Mouse (Mus musculus): ENCODE data around the gene Cdk14.

Gene Cdk14

DNA sequence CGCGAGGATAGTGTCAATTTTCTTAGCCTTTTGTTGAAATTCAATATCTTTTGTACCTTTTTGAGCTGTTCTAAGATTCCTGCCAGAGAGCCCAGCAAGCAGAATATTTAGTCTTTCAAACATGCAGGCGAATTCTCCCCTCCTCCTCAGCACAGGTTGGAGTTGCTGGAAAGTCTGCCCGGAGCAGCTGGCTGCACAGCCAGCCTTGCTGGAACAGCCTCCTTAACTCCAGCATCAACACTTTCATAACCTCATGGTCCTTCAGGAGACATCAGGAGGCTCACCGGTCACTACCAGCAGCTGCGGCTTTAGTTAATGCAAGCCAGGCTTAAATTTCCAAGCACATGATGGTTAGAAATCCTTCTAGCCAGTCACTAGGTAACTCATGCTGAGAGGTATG, 105.8 kb downstream of the Cdk14 start:
- no peak for DNase-seq (ENCODE audit: low spot score in 2 of 2)

GRCm38 (mm10) chr5:5313195-5313760, 106.8 kb downstream of the Cdk14 start:
- DNase-seq (ENCODE audit: low spot score in 2 of 2): no peak

- no peak for DNase-seq (ENCODE audit: low spot score in 2 of 2)
These were observed 114.8 kb downstream of the Cdk14 start for GRCm38 (mm10) chr5:5305286-5305685.

DNA sequence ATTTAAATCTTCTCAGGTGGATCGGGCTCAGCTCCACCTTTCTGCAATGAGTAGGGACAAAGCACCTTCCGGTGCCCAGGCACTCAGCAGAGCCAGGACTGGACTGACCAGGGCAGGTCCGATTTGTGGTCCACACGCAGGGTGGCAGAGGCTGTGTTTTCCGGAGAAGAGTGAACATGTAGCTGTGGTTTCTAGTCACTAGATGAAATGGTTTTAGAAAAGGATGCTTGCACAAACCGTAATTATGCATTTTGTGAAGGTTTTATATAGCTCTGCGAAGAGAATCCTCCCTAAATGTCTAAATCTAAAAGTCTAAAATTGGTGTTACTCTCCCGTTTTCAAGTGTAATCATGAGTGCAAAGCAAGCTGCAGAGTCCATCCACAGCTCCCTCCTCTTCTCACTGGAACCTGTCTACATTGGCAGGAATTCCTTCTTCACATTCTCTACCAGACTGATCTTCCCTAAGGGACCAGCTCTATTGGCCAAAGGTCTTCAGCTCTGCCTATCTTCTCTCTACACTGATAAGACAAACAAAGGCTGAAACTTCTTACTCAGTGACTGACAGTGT, 116.9 kb downstream of the Cdk14 start:
- peak in 1 of 2 experiments; percentile 12 for DNase-seq (ENCODE audit: low spot score in 2 of 2)

DNA sequence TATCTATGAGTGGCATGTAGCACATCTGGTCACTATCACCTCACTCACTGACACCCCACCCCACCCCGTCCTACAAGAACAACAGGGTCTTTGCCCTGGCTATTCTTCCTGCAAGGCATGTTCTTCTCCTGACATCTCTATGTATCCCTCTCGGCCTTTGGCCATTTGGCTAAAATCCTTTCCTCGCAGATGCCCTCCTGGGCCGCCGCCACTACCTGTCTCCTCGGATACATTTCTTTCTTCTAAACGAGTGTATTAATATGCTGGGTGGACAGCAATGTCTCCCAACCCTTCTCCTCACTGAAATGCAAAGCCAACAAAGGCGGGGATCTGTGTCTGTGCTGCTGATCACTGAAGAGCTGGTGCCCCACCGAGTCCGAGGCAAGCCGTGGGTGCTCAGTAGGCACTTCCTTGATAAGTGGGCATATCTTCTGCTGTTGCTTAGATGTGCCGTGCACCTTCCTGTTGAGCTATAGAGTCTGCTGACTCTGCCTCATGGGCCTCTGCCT, 118.5 kb downstream of the Cdk14 start:
- no peak for DNase-seq (ENCODE audit: low spot score in 2 of 2)

DNA sequence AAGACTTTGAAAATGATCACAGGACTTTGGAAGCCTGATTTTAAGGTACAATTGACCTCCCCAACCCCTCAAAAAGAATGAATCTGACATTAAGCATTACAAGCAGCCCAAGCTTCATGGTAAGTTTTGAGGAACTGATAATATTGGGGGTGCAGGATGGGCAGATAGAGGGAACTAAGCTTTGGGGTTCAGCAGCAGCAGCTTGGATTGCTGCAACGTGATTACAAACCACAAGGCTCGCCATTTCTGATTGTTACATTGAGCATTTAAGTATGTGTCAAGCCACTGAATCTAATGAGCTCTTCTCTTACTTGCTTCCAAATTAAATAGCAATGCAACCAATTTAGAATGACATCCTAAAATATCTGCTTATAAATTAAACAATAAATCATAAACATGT, 119.1 kb downstream of the Cdk14 start:
- no peak for DNase-seq (ENCODE audit: low spot score in 2 of 2)

DNA sequence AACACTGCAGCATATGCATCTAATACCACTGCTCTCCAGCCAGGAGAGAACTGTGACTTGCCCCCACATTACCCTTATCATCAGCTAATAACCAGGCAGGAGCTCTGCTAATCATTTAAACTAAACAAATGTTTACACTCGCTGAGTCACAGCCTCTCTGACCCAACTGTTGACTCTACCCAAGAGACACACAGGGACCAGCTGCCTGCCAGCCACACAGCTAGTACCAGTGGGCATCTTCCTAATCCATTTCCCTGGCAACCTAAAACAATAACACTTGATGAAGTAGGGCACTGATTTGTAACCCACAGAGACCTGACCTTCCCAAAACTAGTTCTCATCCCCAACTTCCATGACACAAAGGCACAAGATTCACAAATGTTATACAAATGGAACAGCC, 119.8 kb downstream of the Cdk14 start:
- no peak for DNase-seq (ENCODE audit: low spot score in 2 of 2)

DNA sequence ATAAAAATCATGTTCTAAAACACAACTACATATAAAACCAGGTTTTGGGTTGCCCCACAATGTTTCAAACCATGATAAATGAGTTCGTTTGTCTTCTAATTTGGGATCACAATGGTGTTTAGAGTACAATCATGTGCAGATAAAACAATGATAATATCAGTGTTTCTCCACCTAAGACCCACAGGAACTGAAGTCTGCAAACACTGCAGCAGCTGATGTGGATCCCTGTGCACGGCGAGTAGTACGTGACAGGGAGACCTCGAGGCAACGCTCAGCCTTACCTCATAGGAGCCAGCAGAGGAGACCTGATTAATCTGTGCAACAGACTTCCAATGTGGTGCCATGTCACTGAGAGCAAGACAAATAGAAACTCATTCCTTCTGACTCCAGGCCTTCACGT, 122.9 kb downstream of the Cdk14 start:
- DNase-seq (ENCODE audit: low spot score in 2 of 2): no peak

GRCm38 (mm10) chr5:5296773-5297172, 123.3 kb downstream of the Cdk14 start:
- DNase-seq (ENCODE audit: low spot score in 2 of 2): no peak

DNA sequence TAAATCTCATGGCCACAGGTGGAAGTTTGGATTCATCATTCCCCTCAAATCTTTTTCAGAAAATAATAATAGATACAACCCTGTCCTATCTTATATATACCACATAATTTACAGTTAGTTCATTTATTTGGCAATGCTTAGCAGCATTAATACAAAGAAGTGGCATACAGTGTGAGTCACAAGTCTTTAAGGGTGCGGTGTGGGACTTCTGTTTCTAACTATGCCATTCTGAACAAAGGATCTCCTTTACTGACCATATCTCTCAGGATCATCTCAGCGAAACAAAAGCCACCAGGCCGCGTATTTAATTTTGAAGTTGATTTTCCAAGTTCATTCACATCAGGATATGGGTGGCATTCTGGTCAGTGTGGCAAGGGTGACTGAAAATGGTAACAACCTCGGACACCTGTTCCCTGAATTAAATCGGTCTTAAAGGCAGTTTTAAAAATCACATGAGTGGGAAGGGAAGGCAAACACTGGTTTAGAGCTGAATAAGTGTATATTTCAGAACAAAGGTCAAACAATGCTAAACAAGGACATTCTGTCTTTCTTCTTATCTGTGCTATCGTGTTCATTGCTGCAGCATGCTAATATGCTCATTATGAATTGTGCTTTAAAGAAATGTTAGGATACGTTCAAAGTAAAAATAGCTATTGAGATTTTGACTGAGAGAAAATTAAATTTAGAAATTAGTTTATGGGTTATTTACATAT, 127.1 kb downstream of the Cdk14 start:
- no peak for DNase-seq (ENCODE audit: low spot score in 2 of 2)

DNA sequence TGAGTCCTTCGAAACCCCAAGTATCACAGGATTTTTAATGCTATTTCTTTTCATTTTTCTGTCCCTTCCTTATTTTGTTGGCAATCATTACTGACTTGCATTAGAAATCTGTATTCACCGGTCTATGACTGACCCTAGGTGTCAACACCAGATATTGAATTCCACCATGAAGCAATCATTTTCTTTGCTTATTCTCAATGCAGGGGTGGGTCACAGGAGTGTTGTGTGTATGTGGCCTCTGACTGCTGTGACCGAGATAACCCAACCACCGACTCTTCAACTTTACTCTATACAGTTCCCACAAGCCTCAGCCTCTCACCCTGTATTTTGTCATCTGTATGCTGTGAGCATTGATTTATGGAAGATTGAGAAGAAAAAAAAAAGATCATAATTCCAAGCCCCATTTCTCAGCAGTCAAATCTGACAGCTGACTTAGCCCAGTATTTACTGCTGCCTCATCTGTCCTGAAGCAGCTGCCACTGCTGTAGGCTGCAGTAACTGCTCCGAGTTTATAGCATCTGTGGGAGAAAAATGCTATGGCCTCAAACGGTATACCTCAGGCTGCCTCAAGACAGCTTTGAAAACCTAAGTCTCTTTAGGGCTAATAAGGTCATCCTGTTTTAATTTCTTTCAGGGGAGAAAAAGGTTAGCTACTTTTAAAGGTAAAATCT, 128.7 kb downstream of the Cdk14 start:
- no peak for DNase-seq (ENCODE audit: low spot score in 2 of 2)

DNA sequence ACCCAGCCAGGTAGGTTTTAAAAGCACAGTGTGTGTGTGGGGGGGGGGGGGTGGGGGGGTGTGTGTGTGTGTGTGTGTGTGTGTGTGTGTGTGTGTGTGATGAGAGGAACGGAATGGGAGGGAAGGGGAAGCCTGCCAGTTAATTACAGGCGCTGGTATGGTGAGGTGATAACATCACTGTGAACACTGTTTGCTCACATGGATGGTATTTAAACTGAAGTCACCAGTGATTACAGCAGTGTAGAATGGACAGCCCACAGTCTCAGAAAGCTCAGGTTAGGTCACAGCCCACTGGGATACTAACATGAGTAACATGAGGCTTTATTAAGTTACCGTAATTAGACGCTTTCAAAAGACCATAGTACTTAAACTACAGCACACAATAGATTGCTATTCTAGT, 129.4 kb downstream of the Cdk14 start:
- no peak for DNase-seq (ENCODE audit: low spot score in 2 of 2)

DNA sequence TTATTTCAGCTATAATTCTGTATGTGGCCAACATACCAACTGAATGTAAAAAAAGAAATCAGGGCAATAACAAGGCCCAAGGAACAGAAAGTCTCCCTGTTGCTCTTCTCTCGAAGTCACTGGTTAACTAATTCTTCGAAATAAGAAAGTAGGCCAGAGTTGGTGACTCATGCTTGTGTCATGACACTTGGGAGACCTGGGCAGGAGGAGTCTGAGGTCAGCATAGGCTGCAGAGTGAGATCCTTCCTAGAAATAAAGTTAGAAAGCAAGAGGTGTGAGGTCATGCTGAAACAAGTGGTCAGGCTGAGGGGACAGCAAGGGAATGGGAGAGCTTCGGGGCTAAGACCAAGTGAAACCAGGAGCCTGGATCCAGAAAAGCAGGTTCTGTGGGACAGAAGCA, 134.2 kb downstream of the Cdk14 start:
- DNase-seq (ENCODE audit: low spot score in 2 of 2): no peak

DNA sequence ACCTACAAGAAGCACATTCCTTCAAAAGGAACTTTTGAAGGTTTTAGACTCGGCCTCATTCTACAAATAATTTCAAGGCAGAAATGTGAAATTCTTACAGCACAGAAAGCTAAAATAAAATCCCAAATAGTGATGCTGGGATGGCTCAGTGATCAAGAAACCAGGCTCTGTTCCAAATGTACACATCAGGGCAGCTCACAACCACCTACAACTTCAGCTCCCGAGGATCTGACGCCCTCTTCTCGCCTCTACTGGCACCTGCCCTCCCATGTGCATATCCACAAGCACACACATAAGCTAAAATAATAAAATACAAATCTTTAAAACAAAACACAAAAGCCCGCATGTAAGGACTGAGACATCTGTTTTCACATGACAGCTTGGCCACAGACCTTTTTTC, 135.6 kb downstream of the Cdk14 start:
- DNase-seq (ENCODE audit: low spot score in 2 of 2): peak in 1 of 2 experiments; percentile 28

DNA sequence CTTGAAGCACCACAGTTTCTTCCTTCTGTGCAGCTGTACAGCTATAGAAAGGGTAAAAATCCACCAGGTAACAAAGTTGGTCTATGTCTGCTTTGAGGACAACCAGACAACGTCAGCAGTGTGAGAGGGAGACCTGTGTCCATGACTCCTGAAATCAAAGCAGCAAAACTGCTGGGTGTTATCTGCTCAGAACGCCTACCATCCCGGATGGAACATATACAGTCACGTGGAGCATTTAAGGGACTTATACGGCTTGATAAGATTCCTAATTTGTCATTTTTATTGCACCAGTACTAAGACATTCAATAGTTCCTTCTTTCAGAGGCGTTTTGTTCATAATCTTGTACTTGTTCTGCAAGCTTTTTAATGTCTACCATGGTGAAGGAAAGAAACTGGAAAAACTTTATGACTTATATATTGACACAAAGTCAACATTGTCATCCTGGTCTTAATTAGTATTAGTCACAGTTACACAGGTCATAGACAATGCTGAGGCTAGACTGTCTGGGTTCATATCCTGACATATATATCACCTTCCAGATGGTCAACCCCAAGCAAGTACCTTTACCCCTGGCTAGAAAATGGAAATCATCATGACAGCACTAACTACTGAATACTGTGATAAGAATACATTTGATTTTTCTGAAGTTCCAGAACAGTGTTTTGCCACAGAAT, 136.2 kb downstream of the Cdk14 start:
- no peak for DNase-seq (ENCODE audit: low spot score in 2 of 2)

DNA sequence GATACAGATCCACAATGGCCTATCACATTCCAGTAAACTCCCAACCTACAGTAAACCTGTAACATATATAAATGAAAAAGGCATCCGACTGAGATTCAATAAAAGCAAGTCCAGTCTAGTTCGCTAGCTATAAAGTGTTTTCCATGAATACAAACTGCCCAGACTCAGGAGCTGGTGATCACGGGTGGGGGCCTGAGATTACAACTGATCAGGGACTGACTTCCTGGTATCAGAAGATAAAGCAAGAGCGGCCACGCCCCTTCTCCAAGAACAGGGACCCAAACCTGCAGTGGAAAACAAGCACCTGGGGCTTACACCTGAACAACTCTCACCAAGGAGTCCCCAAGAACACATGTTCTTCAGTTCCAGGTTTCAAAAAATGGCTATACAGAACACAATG, 137.7 kb downstream of the Cdk14 start:
- no peak for DNase-seq (ENCODE audit: low spot score in 2 of 2)

- no peak for DNase-seq (ENCODE audit: low spot score in 2 of 2)
These were observed 144.8 kb downstream of the Cdk14 start for GRCm38 (mm10) chr5:5275321-5275720.

DNA sequence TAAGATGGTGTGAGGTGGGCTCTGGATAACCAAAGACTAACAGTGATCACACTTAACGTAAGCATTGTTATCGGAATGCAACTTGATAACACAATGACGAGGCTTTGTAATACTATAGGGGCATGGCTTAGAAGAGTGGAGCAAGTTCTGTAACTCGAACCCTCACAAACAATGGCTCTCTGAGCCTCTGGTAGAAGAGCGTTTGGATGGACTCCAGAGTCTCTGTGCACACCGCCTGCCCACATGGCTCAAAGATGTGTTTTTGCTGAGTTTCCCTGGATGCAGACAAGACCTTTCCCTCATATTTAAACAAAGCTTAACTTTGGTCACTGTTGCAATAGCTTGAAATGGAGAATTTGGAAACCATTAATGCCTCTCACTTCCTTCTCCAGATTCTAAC, 145.8 kb downstream of the Cdk14 start:
- no peak for DNase-seq (ENCODE audit: low spot score in 2 of 2)

DNA sequence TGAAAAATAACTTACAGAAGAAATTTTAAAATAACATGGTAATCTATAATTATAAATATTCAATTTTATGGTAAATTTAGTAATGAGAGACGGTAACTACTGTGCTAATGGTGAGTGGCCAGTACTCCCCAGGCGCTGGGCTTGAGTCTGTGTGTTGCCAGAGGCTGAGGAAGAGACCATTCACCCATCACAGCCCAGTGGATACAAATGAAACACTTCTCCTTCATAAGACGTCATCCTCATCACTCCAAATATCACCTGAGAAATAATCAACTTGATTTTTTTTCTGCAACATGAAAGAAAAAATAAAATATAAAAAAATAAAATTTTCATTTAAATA, 153.4 kb downstream of the Cdk14 start:
- no peak for DNase-seq (ENCODE audit: low spot score in 2 of 2)

GRCm38 (mm10) chr5:5265861-5266786, 154.0 kb downstream of the Cdk14 start:
- peak; percentile 65 to 90 for DNase-seq (ENCODE audit: low spot score in 2 of 2)

DNA sequence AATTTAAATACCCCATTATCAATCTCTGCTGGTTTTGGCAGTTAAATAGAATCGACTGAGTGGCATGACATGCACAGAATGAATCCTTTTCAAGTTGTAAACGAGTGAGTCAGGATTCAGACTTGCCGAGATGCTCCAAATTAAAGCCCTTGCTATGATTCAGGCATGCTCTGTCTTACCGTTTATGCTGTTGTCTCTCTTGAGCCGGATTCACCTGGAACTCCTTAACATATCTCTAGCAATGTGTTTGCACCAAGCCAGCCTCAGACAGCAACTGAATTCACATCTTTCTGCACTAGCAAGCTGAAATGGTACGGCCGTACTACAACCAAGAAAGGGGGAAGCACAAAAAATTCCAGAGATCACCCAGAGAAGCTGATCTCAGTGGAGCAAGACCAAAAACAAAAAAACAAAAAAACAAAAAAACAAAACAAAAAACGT, 154.7 kb downstream of the Cdk14 start:
- DNase-seq (ENCODE audit: low spot score in 2 of 2): peak in 1 of 2 experiments; percentile 69
